Mouse (Mus musculus): ENCODE measurements at regions not wholly inside any gene's neighbourhood (a gene's known extent, or its start where the extent isn't known, plus 50 kb on each side); places are given as distances from the start of the nearest gene placed in this dataset.

- no peak for DNase-seq
These were observed 286.9 kb upstream of the Gprin3 start for GRCm38 (mm10) chr6:59713004-59713403.

GRCm38 (mm10) chr6:59684985-59685384 lies 258.9 kb upstream of the Gprin3 start:
- DNase-seq = no peak

GRCm38 (mm10) chr6:59667356-59667755 lies 241.3 kb upstream of the Gprin3 start:
- peak; percentile 12 for DNase-seq

Data from adrenal gland, postnatal 14 days (tissue).